Mouse (Mus musculus): ENCODE measurements around the gene 3425401B19Rik.

The 3425401B19Rik gene

GRCm38 (mm10) chr14:32681603-32682002 is 3.5 kb downstream of the 3425401B19Rik start:
- in situ Hi-C loops (cut with MboI; ENCODE audit: low pct_unique_long_range_greater_than_20kb in 1 of 2, low sequenced_read_pairs in 2 of 2, unreplicated experiment in 1 of 2) = no loop called here

GRCm38 (mm10) chr14:32678565-32678964 is 6.5 kb downstream of the 3425401B19Rik start:
- in situ Hi-C loops (cut with MboI; ENCODE audit: low pct_unique_long_range_greater_than_20kb in 1 of 2, low sequenced_read_pairs in 2 of 2, unreplicated experiment in 1 of 2) = no loop called here

GRCm38 (mm10) chr14:32673178-32673577 is 11.9 kb downstream of the 3425401B19Rik start:
- in situ Hi-C loops (cut with MboI; ENCODE audit: low pct_unique_long_range_greater_than_20kb in 1 of 2, low sequenced_read_pairs in 2 of 2, unreplicated experiment in 1 of 2) = no loop called here

GRCm38 (mm10) chr14:32663099-32663498 is 22.0 kb downstream of the 3425401B19Rik start:
- in situ Hi-C loops (cut with MboI; ENCODE audit: low pct_unique_long_range_greater_than_20kb in 1 of 2, low sequenced_read_pairs in 2 of 2, unreplicated experiment in 1 of 2) = no loop called here

GRCm38 (mm10) chr14:32659781-32660180 is 25.3 kb downstream of the 3425401B19Rik start:
- in situ Hi-C loops (cut with MboI; ENCODE audit: low pct_unique_long_range_greater_than_20kb in 1 of 2, low sequenced_read_pairs in 2 of 2, unreplicated experiment in 1 of 2) = no loop called here

GRCm38 (mm10) chr14:32638485-32638884 is 46.6 kb downstream of the 3425401B19Rik start:
- in situ Hi-C loops (cut with MboI; ENCODE audit: low pct_unique_long_range_greater_than_20kb in 1 of 2, low sequenced_read_pairs in 2 of 2, unreplicated experiment in 1 of 2) = no loop called here

GRCm38 (mm10) chr14:32634015-32634682 is 50.9 kb downstream of the 3425401B19Rik start:
- in situ Hi-C loops (cut with MboI; ENCODE audit: low pct_unique_long_range_greater_than_20kb in 1 of 2, low sequenced_read_pairs in 2 of 2, unreplicated experiment in 1 of 2) = no loop called here

- in situ Hi-C loops (cut with MboI; ENCODE audit: low pct_unique_long_range_greater_than_20kb in 1 of 2, low sequenced_read_pairs in 2 of 2, unreplicated experiment in 1 of 2) = no loop called here
Measured at GRCm38 (mm10) chr14:32632908-32633600, 52.0 kb downstream of the 3425401B19Rik start.

GRCm38 (mm10) chr14:32628584-32628983 is 56.5 kb downstream of the 3425401B19Rik start:
- in situ Hi-C loops (cut with MboI; ENCODE audit: low pct_unique_long_range_greater_than_20kb in 1 of 2, low sequenced_read_pairs in 2 of 2, unreplicated experiment in 1 of 2) = no loop called here

- in situ Hi-C loops (cut with MboI; ENCODE audit: low pct_unique_long_range_greater_than_20kb in 1 of 2, low sequenced_read_pairs in 2 of 2, unreplicated experiment in 1 of 2) = no loop called here
Measured at GRCm38 (mm10) chr14:32627271-32627670, 57.8 kb downstream of the 3425401B19Rik start.

- in situ Hi-C loops (cut with MboI; ENCODE audit: low pct_unique_long_range_greater_than_20kb in 1 of 2, low sequenced_read_pairs in 2 of 2, unreplicated experiment in 1 of 2) = no loop called here
Measured at GRCm38 (mm10) chr14:32624811-32625210, 60.3 kb downstream of the 3425401B19Rik start.

GRCm38 (mm10) chr14:32624245-32624644 is 60.8 kb downstream of the 3425401B19Rik start:
- in situ Hi-C loops (cut with MboI; ENCODE audit: low pct_unique_long_range_greater_than_20kb in 1 of 2, low sequenced_read_pairs in 2 of 2, unreplicated experiment in 1 of 2) = no loop called here

- in situ Hi-C loops (cut with MboI; ENCODE audit: low pct_unique_long_range_greater_than_20kb in 1 of 2, low sequenced_read_pairs in 2 of 2, unreplicated experiment in 1 of 2) = no loop called here
Measured at GRCm38 (mm10) chr14:32617253-32617652, 67.8 kb downstream of the 3425401B19Rik start.

GRCm38 (mm10) chr14:32609392-32609791 is 75.7 kb downstream of the 3425401B19Rik start:
- in situ Hi-C loops (cut with MboI; ENCODE audit: low pct_unique_long_range_greater_than_20kb in 1 of 2, low sequenced_read_pairs in 2 of 2, unreplicated experiment in 1 of 2) = no loop called here

All from mouse embryonic stem cell (cell line).